Mouse (Mus musculus) CD4-positive, CD25-positive, alpha-beta regulatory T cell, adult 2 months (primary cell): Measurements from ENCODE around the gene Itgav.
A peak's percentile ranks its signal among the peaks of the same experiment; 100 is the strongest.

Source experiments
- DNase-seq: peaks from one replicate; pipeline ENCODE4 v3.0.0-alpha.2; 2012; ENCODE audit warnings: low read depth, low spot score

The Itgav gene

DNA sequence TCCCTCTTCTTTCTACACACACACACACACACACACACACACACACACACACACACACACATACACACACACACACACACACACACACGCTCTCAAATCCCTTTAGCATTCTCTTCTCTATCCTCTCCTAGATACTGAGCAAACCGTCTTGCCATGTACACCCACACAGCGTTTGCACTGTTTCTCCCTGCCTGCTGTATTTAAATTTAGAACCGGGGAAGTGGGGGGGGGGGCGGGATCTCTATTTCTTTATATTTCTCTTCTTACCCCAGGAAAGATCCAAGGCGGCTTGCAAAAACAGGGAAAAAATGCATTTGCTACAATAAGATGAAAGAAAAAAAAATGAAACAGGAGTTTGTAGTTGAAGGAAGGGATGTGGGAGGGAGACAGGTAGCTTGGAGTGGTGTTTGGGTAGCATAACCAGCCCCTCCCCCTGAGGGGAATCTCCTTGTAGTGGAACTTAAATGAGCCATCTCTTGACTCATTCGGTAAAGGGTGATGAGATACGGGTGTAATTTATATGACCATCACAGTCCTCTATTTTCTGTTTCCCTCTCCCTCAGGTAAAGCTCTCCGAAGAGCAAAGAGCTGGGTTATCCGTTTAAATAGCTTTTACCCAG is 89.2 kb downstream of the Itgav start:
- peak; percentile 9 for DNase-seq

- DNase-seq = no peak
Measured at GRCm38 (mm10) chr2:83814009-83814408, 89.8 kb downstream of the Itgav start.

GRCm38 (mm10) chr2:83816147-83816546 is 92.0 kb downstream of the Itgav start:
- DNase-seq = no peak

DNA sequence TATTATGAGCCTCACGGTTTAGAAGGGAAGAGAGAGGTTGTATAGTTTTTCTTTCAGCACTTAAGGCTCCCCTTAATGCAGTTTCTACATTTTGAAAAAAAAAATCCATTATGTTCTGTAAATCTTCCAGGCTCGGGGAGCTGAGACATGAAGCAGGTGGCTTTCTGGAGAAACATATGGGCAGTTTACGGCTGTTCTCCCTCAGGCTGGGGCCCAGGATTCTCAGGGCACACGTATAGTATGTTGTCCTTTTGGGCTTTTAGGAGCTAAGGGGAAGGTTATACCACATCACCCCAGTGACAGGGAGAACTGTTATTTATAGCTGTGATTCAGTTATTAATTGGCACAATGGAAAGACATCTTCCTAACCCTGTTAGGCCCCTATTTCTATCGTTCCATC is 101.0 kb downstream of the Itgav start:
- DNase-seq = no peak

DNA sequence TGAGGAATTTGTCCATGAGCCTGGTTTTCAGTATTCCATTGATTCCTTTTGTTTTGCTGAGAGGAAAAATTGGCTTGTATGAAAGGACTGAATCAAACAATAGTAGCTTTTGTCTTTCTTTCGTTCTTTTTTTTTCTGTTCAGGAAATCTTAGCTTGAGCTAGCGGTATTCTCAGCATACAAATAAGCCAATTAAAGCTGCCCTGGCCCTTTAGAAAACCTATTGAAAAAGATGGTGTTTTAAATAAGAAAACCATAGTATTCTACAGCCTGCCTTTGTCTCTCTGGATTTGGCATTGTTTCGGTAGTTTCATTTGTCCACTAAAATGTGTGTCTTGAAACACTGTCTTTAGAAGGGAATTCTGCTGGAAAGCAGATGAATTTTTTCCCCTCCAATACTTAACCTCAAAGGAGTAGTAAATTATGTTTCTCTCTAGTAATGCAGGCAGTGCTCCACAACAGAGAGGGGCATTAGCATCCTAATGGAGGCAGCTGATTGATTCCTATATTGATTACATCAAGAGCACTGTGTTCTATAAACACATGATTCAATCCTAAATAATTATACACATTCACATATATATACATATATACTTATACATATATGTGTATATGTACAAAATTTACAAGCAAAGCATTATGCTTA is 104.8 kb downstream of the Itgav start:
- no peak for DNase-seq

DNA sequence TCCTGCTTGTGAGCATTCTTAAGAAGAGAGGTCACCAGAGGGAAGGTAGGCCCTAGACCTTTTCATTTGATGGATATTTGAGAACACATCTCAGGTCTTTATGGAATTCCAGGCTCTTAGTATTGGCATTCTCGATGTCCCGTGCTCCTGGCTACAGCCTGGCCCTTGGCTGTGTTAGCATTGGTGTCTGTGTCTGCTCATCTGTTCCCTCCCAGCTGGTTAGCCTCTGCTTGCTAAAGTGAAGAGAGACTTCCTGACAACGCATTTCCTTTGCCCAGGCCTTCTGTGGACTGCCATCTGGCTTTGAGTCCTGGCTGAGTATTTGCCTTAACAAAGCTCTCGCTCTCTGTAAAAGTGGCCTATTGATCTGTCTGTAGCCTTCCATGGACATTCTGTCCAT is 108.7 kb downstream of the Itgav start:
- DNase-seq = no peak

- no peak for DNase-seq
Measured at GRCm38 (mm10) chr2:83835313-83836070, 111.3 kb downstream of the Itgav start.

DNA sequence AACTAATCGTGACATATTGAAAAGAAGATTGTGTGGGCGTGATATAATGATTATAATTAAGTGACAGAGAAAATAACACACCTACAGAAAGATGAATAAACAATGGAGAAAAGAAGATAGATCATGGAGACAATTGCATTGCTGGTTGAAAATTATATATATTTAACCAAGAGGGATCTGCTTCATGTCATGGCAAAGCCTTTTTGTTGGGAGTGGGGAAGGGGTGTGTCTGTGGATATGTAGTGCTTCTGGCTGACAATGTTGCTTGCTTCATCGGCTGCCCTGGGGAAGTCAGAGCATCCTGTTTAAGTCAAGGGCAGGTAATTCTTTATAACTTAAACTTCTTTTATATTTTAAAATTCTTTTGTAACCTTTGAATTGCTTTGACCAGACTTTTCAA is 124.3 kb downstream of the Itgav start:
- DNase-seq = no peak

- DNase-seq = no peak
Measured at GRCm38 (mm10) chr2:83853423-83853822, 129.2 kb downstream of the Itgav start.

DNA sequence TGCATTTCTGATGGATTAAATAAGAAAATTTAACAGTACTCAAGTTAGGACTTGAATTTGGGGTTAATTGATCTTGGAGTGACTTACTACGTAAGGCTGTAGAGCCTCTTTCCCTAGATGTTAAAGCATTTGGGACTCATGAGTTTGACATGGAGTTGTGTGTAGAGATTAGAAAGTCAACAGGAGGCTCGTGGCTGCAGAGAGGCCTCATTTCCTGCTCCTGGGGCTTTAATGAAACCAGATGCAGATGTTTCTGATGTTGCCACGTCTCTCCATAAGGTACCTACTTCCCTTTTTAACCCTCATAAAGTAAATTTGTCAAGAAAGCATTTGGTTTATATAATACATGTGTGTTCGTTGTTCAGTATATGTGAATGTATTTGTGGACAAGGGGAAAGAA is 132.0 kb downstream of the Itgav start:
- DNase-seq = no peak
